Mouse (Mus musculus) stomach, postnatal 0 days (tissue): ENCODE data around the gene Acer2. TPM values are rescaled to one million over a fixed set of nuclear protein-coding genes. Genes with fewer than 3 reads are reported as not detected.

Source experiments
- ATAC-seq: fragments of 200-750 bp; cut with Nextera tagmentation; 2 replicates; pipeline ENCODE4 v1.8.0; 2017; ENCODE audit not compliant: low FRiP score, low TSS enrichment
- DNase-seq: peaks from one replicate; pipeline ENCODE4 v3.0.0-alpha.2; 2016; ENCODE audit warnings: low spot score
- H3K27ac ChIP-seq: fragments of 300-500 bp; sonication (generic); replicated peaks from 2 replicates; pipeline ENCODE4 v1.5.1; 2014; ENCODE audit warnings: mild to moderate bottlenecking, control low read depth
- H3K27me3 ChIP-seq: fragments of 300-500 bp; sonication (generic); 2 replicates; pipeline ENCODE4 v1.6.1; 2014; ENCODE audit warnings: low read length; ENCODE audit not compliant: control insufficient read depth, insufficient read depth
- H3K36me3 ChIP-seq: fragments of 300-500 bp; sonication (generic); 2 replicates; pipeline ENCODE4 v1.6.1; 2014; ENCODE audit warnings: low read length, mixed read lengths; ENCODE audit not compliant: control insufficient read depth, insufficient read depth
- H3K4me1 ChIP-seq: fragments of 300-500 bp; sonication (generic); replicated peaks from 2 replicates; pipeline ENCODE4 v1.6.1; 2014; ENCODE audit warnings: antibody characterized with exemption; ENCODE audit not compliant: control insufficient read depth, insufficient read depth
- H3K4me2 ChIP-seq: fragments of 300-500 bp; sonication (generic); replicated peaks from 2 replicates; pipeline ENCODE4 v1.6.1; 2014; ENCODE audit warnings: low read depth, mild to moderate bottlenecking, control low read depth, moderate library complexity
- H3K4me3 ChIP-seq: fragments of 300-500 bp; sonication (generic); 2 replicates; pipeline ENCODE4 v1.5.1; 2014; ENCODE audit warnings: low read depth, low read length, control low read depth
- H3K9ac ChIP-seq: fragments of 300-500 bp; sonication (generic); 2 replicates; pipeline ENCODE4 v1.6.1; 2014; ENCODE audit warnings: mild to moderate bottlenecking, low read length, control low read depth, mixed read lengths
- H3K9me3 ChIP-seq: fragments of 300-500 bp; sonication (generic); 2 replicates; pipeline ENCODE4 v1.6.1; 2016; ENCODE audit warnings: low read length; ENCODE audit not compliant: control insufficient read depth
- CTCF ChIP-seq: IDR thresholded peaks from 2 replicates; pipeline ENCODE4 v1.5.1; 2016; ENCODE audit warnings: antibody characterized with exemption, low read depth, mild to moderate bottlenecking, moderate library complexity
- EP300 ChIP-seq: optimal IDR thresholded peaks from 2 replicates; pipeline ENCODE3; 2016; ENCODE audit warnings: antibody characterized with exemption
- WGBS: fragments of 180-500 bp; shearing (Covaris S2); extraction: QIAGEN DNeasy Blood & Tissue Kit; methylation state at CpG from one replicate; pipeline ENCODE4 v1.1.7; 2014; 5-methylcytosine and 5-hydroxymethylcytosine counted together
- polyA plus RNA-seq: library from polyadenylated mRNA; unstranded; fragments of >200 nt; fragmentation: Nextera tagmentation; extraction: Ambion mirVana; gene quantifications from 2 replicates; pipeline ENCODE4 v1.2.1, GENCODE M21; 2015

Acer2 gene
- polyA plus RNA-seq, 1 experiment from 2014 or later: 15.9 TPM

GRCm38 (mm10) chr4:86948794-86949193 lies 74.6 kb downstream of the Acer2 start:
- ATAC-seq (no peak), DNase-seq (no peak)
- H3K4me1 ChIP-seq: no peaks in the 10 kb centered on the region
- WGBS: 96% methylated on average over 1 of the region's 1 CpGs
- no peak overlapping the region for H3K4me2 ChIP-seq
- TF ChIP-seq EP300 (no peak), CTCF (no peak)
- no peak overlapping the region for H3K4me3 ChIP-seq
- H3K9me3 ChIP-seq: no peaks in the 10 kb centered on the region
- H3K36me3 ChIP-seq: no peaks in the 10 kb centered on the region
- no peak overlapping the region for H3K27ac ChIP-seq
- H3K9ac ChIP-seq: no peak overlapping the region
- no peaks in the 10 kb centered on the region for H3K27me3 ChIP-seq

- Histone ChIP-seq H3K4me3 (no peak overlapping the region), H3K4me2 (no peak overlapping the region), H3K27ac (no peak overlapping the region), H3K4me1 (no peaks in the 10 kb centered on the region), H3K9me3 (no peaks in the 10 kb centered on the region), H3K36me3 (no peaks in the 10 kb centered on the region), H3K27me3 (no peaks in the 10 kb centered on the region), H3K9ac (no peak overlapping the region)
- 40% methylated on average over 5 of the region's 5 CpGs for WGBS
- no peak for ATAC-seq
- no peak for DNase-seq
- TF ChIP-seq CTCF: peak; percentile 21; the same call in 1 of the 2 replicates
- TF ChIP-seq EP300: no peak
Observed at GRCm38 (mm10) chr4:86953519-86953918, 79.3 kb downstream of the Acer2 start.

DNA sequence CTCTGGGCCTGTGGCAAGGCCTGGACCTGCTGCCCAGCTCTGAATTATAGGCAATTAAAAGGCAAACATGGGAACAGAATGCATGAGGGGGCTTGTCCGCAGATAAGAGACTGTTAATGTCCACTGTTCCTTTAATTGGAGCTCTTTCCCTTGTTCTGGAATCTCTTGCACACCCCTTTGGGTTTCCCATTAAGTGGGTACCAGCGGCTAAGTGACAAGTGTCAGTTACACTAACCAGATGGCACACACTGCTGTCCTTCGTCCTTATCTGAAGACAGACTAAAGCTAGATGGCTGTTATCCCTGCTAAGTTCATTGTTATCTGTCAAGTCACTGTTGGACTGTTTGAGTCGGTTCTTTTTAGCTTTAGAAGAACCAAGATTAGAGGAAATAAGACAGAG lies 81.3 kb downstream of the Acer2 start:
- ATAC-seq: no peak
- no peaks in the 10 kb centered on the region for H3K27me3 ChIP-seq
- no peak overlapping the region for H3K9ac ChIP-seq
- no peak for DNase-seq
- no peak overlapping the region for H3K4me3 ChIP-seq
- H3K36me3 ChIP-seq: no peaks in the 10 kb centered on the region
- no peaks in the 10 kb centered on the region for H3K9me3 ChIP-seq
- H3K27ac ChIP-seq: no peak overlapping the region
- TF ChIP-seq EP300 (no peak), CTCF (no peak)
- WGBS: 66% methylated on average over 4 of the region's 4 CpGs
- no peaks in the 10 kb centered on the region for H3K4me1 ChIP-seq
- no peak overlapping the region for H3K4me2 ChIP-seq

DNA sequence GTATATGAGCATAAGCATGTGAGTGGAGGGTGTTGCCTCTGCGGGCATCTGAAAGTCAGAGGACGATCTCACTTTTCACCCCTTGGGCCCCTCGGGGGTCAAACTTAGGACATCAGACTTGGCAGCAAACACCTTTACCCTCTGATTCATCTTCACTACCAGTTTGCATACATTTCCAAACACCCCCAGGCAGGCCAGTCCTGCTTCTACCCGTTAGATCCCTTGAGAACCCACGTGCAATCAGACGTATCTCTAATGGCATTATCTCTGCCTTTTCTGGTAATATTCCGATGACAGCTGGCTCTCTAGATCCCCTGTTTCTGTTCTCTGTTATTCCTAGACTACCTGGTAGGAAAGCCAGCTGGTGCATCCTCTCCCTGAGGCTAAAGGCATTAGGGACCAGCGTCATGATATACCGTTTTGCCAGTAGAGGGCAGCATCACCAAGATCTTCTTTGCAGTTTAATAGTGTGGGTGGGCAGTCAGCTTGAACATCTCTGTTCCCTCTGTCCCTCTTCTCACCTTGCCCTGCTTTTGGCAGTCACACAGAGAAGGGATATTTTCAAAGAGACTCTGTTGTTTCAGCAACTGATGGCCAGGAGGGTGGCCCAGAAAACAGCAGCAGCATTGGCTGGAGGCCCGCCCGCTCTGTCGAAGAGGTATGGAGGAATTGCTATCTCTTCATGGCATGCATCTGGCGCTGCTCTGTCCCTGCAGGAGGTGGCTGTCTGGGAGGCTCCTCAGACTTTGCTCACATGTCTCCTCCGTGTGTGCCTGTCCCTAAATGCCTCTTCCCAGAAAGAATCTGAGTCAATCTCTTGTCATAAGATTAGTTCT lies 83.6 kb downstream of the Acer2 start:
- WGBS: 43% methylated on average over 14 of the region's 14 CpGs
- Histone ChIP-seq H3K4me3 (no peak overlapping the region), H3K27me3 (no peaks in the 10 kb centered on the region), H3K9ac (no peak overlapping the region), H3K27ac (no peak overlapping the region), H3K4me1 (no peaks in the 10 kb centered on the region), H3K36me3 (no peaks in the 10 kb centered on the region), H3K9me3 (no peaks in the 10 kb centered on the region), H3K4me2 (no peak overlapping the region)
- no peak for TF ChIP-seq EP300
- peak; percentile 85 for TF ChIP-seq CTCF
- ATAC-seq (no peak; the same call in 1 of the 2 replicates), DNase-seq (peak; percentile 42)

DNA sequence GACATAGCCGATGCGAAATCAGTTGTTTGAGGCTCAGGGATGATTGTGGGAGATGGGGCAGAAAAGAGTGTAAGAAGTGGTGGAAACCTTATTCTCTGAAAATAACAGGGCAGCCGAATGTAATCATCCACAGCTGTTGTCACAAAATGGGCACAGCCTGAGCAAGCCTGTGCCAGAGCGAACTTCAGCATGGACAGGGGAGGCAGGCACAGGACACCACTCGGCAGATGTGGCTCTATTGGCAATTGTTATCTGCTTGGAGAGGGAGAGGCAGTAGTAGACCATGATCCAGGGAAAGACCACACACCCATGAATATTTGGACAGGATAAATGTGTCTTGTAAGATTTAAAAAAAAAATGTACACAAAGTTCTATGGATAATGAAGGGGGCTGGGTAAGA lies 103.1 kb downstream of the Acer2 start:
- Histone ChIP-seq H3K4me3 (no peak overlapping the region), H3K27me3 (no peaks in the 10 kb centered on the region), H3K36me3 (no peaks in the 10 kb centered on the region), H3K4me2 (no peak overlapping the region), H3K27ac (no peak overlapping the region), H3K4me1 (no peaks in the 10 kb centered on the region), H3K9me3 (no peaks in the 10 kb centered on the region), H3K9ac (no peak overlapping the region)
- WGBS: 76% methylated on average over 5 of the region's 5 CpGs
- no peak for DNase-seq
- TF ChIP-seq CTCF: no peak
- no peak for TF ChIP-seq EP300
- ATAC-seq: no peak

Other genes starting within 250 kb of the Acer2 start
- gene Plin2, start 204.3 kb upstream of the Acer2 start, polyA plus RNA-seq: 50.7 and 57.8 TPM in 2 replicates
- gene Dennd4c, start 125.8 kb upstream of the Acer2 start, polyA plus RNA-seq: 3.5 and 4.2 TPM in 2 replicates
- 601 and 619 TPM in 2 replicates for gene Rps6, start 17.0 kb upstream of the Acer2 start, polyA plus RNA-seq